Mouse (Mus musculus) brown adipose tissue, adult 24 weeks (tissue): ENCODE measurements around the gene Galnt18. TPM values are rescaled to one million over a fixed set of nuclear protein-coding genes. Genes with fewer than 3 reads are reported as not detected.

Source experiments
- H3K27ac ChIP-seq: fragments of 200-500 bp; replicated peaks from 2 replicates; pipeline ENCODE4 v1.5.1; 2012; ENCODE audit warnings: low read depth, mild to moderate bottlenecking, low read length
- H3K4me1 ChIP-seq: fragments of 200-500 bp; 2 replicates; pipeline ENCODE4 v1.6.1; 2012; ENCODE audit warnings: low read length, mixed read lengths; ENCODE audit not compliant: control insufficient read depth, insufficient read depth, insufficient read length
- H3K4me3 ChIP-seq: fragments of 200-500 bp; 2 replicates; pipeline ENCODE4 v1.5.1; 2012; ENCODE audit warnings: low read depth, mild to moderate bottlenecking, low read length, moderate library complexity; ENCODE audit not compliant: insufficient read depth
- polyA plus RNA-seq: library from polyadenylated mRNA; stranded (reverse); fragments of >200 nt; gene quantifications from 2 replicates; pipeline ENCODE4 v1.2.4, GENCODE M21; 2012; ENCODE audit not compliant: missing spikeins, insufficient read depth, insufficient read length

Gene Galnt18
- polyA plus RNA-seq, 1 experiment, result 7.7 TPM

- Histone ChIP-seq H3K4me1 (peaks cover 56% of the 10 kb centered on the region), H3K4me3 (no peak overlapping the region), H3K27ac (no peak overlapping the region)
These were observed 40.4 kb downstream of the Galnt18 start for GRCm38 (mm10) chr7:111739371-111739765.

- Histone ChIP-seq H3K27ac (no peak overlapping the region), H3K4me3 (no peak overlapping the region), H3K4me1 (peaks cover 56% of the 10 kb centered on the region)
These were observed 41.1 kb downstream of the Galnt18 start for GRCm38 (mm10) chr7:111738456-111739370.

- peaks cover 53% of the 10 kb centered on the region for H3K4me1 ChIP-seq
- H3K27ac ChIP-seq, result no peak overlapping the region
- H3K4me3 ChIP-seq, result no peak overlapping the region
These were observed 42.4 kb downstream of the Galnt18 start for GRCm38 (mm10) chr7:111737426-111737825.

- H3K4me3 ChIP-seq, result no peak overlapping the region
- H3K4me1 ChIP-seq, result peaks cover 44% of the 10 kb centered on the region
- H3K27ac ChIP-seq, result no peak overlapping the region
These were observed 43.4 kb downstream of the Galnt18 start for GRCm38 (mm10) chr7:111736365-111736764.

GRCm38 (mm10) chr7:111730346-111731269 is 49.2 kb downstream of the Galnt18 start:
- Histone ChIP-seq H3K4me1 (peaks cover 33% of the 10 kb centered on the region), H3K4me3 (no peak overlapping the region), H3K27ac (peak overlapping the region; percentile 44)

GRCm38 (mm10) chr7:111726928-111727327 is 52.8 kb downstream of the Galnt18 start:
- Histone ChIP-seq H3K4me1 (peaks cover 35% of the 10 kb centered on the region), H3K27ac (peak overlapping the region; percentile 87), H3K4me3 (no peak overlapping the region)

- Histone ChIP-seq H3K27ac (no peak overlapping the region), H3K4me1 (peaks cover 50% of the 10 kb centered on the region), H3K4me3 (no peak overlapping the region)
These were observed 55.0 kb downstream of the Galnt18 start for GRCm38 (mm10) chr7:111724730-111725129.

- H3K27ac ChIP-seq, result no peak overlapping the region
- H3K4me1 ChIP-seq, result peaks cover 54% of the 10 kb centered on the region
- H3K4me3 ChIP-seq, result no peak overlapping the region
These were observed 55.8 kb downstream of the Galnt18 start for GRCm38 (mm10) chr7:111724004-111724403.

GRCm38 (mm10) chr7:111721308-111721698 is 58.5 kb downstream of the Galnt18 start:
- Histone ChIP-seq H3K4me3 (no peak overlapping the region), H3K27ac (peak overlapping the region; percentile 4; the same call in 1 of the 2 replicates), H3K4me1 (peaks cover 48% of the 10 kb centered on the region)

- Histone ChIP-seq H3K4me3 (no peak overlapping the region), H3K27ac (peak overlapping the region; percentile 4), H3K4me1 (peaks cover 44% of the 10 kb centered on the region)
These were observed 59.1 kb downstream of the Galnt18 start for GRCm38 (mm10) chr7:111720511-111721307.

GRCm38 (mm10) chr7:111718900-111719299 is 60.9 kb downstream of the Galnt18 start:
- Histone ChIP-seq H3K4me3 (no peak overlapping the region), H3K4me1 (peaks cover 41% of the 10 kb centered on the region), H3K27ac (peak overlapping the region; percentile 31; the same call in 1 of the 2 replicates)

GRCm38 (mm10) chr7:111714639-111715360 is 65.0 kb downstream of the Galnt18 start:
- Histone ChIP-seq H3K4me1 (peaks cover 49% of the 10 kb centered on the region), H3K4me3 (no peak overlapping the region), H3K27ac (no peak overlapping the region)

GRCm38 (mm10) chr7:111713828-111714600 is 65.8 kb downstream of the Galnt18 start:
- Histone ChIP-seq H3K4me3 (no peak overlapping the region), H3K27ac (peak overlapping the region; percentile 85), H3K4me1 (peaks cover 48% of the 10 kb centered on the region)
